Mouse (Mus musculus) heart, embryonic 14.5 days (tissue): ENCODE measurements at regions not wholly inside any gene's neighbourhood (a gene's known extent, or its start where the extent isn't known, plus 50 kb on each side); places are given as distances from the start of the nearest gene placed in this dataset.

ENCODE experiments used
- ATAC-seq: fragments of 200-750 bp; cut with Nextera tagmentation; 2 replicates; pipeline ENCODE4 v1.8.0; 2017; ENCODE audit warnings: low read depth, moderate TSS enrichment; ENCODE audit not compliant: insufficient number of reproducible peaks, insufficient read depth, low FRiP score
- H3K27ac ChIP-seq, 2 experiments: fragments of 200-500 bp in 1 of 2; fragments of 300-500 bp in 1 of 2; sonication (generic) in 1 of 2; replicated peaks in 1 of 2; 2 replicates each; pipeline ENCODE4 v1.5.1; 2012 to 2014; ENCODE audit warnings: low read depth in 2 of 2, low read length in 2 of 2, control low read depth in 1 of 2, mild to moderate bottlenecking in 1 of 2, mixed read lengths in 1 of 2; ENCODE audit not compliant: control insufficient read depth in 1 of 2, insufficient read depth in 1 of 2
- H3K27me3 ChIP-seq: fragments of 300-500 bp; sonication (generic); 2 replicates; pipeline ENCODE4 v1.6.1; 2014; ENCODE audit warnings: mild to moderate bottlenecking, low read length, control low read depth; ENCODE audit not compliant: control insufficient read depth, insufficient read depth
- H3K36me3 ChIP-seq: fragments of 300-500 bp; sonication (generic); 2 replicates; pipeline ENCODE4 v1.6.1; 2014; ENCODE audit warnings: mild to moderate bottlenecking, control low read depth, low read length, mixed read lengths; ENCODE audit not compliant: control insufficient read depth, insufficient read depth
- H3K4me1 ChIP-seq, 2 experiments: fragments of 200-500 bp in 1 of 2; fragments of 300-500 bp in 1 of 2; sonication (generic) in 1 of 2; 2 replicates each; pipeline ENCODE4 v1.6.1; 2012 to 2014; ENCODE audit warnings: low read length in 2 of 2, control low read depth in 1 of 2, mixed read lengths in 1 of 2; ENCODE audit not compliant: control insufficient read depth in 2 of 2, insufficient read depth in 2 of 2
- H3K4me2 ChIP-seq: fragments of 300-500 bp; sonication (generic); 2 replicates; pipeline ENCODE4 v1.6.1; 2014; ENCODE audit warnings: mild to moderate bottlenecking, low read length
- H3K4me3 ChIP-seq, 2 experiments: fragments of 200-500 bp in 1 of 2; fragments of 300-500 bp in 1 of 2; sonication (generic) in 1 of 2; 2 replicates each; pipeline ENCODE4 v1.5.1; 2012 to 2014; ENCODE audit warnings: low read length in 2 of 2, mild to moderate bottlenecking in 2 of 2, control low read depth in 1 of 2, low read depth in 1 of 2, moderate library complexity in 1 of 2; ENCODE audit not compliant: control insufficient read depth in 1 of 2, insufficient read depth in 1 of 2
- H3K9ac ChIP-seq: fragments of 300-500 bp; sonication (generic); 2 replicates; pipeline ENCODE4 v1.6.1; 2014; ENCODE audit warnings: mild to moderate bottlenecking, low read length
- H3K9me3 ChIP-seq: fragments of 300-500 bp; sonication (generic); 2 replicates; pipeline ENCODE4 v1.6.1; 2016; ENCODE audit warnings: low read length, control low read depth; ENCODE audit not compliant: control insufficient read depth
- WGBS: fragments of 180-500 bp; shearing (Covaris S2); extraction: QIAGEN DNeasy Blood & Tissue Kit; methylation state at CpG from one replicate; pipeline ENCODE4 v1.1.7; 2014; 5-methylcytosine and 5-hydroxymethylcytosine counted together

DNA sequence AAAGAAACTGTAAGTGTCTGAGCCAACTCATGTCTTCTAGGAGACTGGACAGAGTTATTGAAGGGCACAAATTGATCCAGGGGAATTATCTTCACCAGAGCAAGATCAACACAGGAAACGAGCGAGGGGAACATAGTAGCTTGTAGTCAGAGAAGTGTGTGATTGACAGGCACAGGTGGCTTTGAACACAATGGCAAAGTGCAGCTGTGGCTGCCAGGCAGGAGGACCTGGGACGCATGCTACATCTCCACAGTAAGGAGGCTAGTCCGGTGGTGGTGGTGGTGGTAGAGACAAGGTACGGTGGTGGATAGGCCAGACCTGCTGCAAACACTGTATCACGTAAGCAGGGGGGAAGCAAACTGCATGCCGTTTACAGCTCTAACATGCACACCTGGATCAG is 240.4 kb upstream of the Map3k7 start:
- Histone ChIP-seq H3K4me2 (no peak overlapping the region), H3K36me3 (no peaks in the 10 kb centered on the region), H3K9ac (no peak overlapping the region), H3K4me3 (no peak overlapping the region), H3K27me3 (no peaks in the 10 kb centered on the region), H3K27ac (no peak overlapping the region), H3K9me3 (no peaks in the 10 kb centered on the region), H3K4me1 (peaks cover 3% of the 10 kb centered on the region in 2 experiments; a peak in 2 of 4 replicates)
- 60% methylated on average over 7 of the region's 7 CpGs for WGBS
- ATAC-seq, result no peak

DNA sequence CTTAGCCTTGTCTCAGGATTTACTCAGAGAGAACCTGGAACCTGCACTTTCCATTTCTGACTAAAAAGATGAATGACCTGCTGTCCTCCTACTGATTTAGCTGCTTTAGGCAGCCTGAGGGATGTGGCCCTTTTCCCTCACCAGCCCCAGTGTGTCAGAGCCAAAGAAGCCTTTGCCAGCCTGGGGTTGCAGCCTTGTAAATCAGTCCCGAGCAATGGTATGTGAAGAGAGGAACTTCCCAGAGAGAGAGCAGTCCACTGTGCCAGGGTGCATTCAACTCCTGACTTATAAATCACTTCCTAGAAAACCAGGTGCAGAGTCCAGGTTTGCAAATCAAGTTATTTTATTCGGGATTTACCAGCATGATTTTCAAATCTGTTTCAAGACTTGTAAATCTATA is 239.5 kb upstream of the Map3k7 start:
- no peak for ATAC-seq
- Histone ChIP-seq H3K36me3 (no peaks in the 10 kb centered on the region), H3K4me1 (peaks cover 3% of the 10 kb centered on the region in 2 experiments; a peak in 2 of 4 replicates), H3K27ac (no peak overlapping the region), H3K9ac (no peak overlapping the region), H3K9me3 (no peaks in the 10 kb centered on the region), H3K4me2 (no peak overlapping the region), H3K27me3 (no peaks in the 10 kb centered on the region), H3K4me3 (no peak overlapping the region)
- 53% methylated on average over 2 of the region's 2 CpGs for WGBS

DNA sequence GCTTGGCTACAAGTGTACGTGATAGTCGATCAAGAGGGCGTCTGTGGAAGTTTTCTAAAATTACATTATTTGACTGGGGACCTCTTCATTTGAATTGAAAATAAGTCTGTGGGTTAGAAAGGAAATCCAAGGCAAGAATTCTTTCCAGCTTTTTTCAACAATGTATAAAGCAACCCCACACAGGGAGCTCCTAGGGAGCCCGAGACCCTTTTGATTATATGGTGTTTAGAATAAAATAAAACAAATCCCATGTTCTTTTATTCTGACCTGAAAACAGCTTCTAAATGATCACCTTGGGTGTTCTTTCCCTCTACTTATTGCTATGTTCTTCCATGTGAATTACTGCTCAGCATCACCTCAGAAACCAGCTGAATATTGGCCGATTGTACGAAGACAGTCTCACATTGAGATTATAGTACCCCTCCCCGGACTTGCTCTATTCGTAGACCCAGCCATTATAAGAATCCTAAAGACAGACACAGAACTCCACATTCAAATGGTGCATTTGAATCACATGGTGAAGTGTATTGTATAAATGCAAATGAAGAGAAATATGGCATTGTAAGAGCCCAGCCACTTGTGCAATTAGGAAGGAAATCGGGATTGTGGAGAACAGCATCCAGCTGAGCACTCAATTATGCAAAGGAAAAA is 236.3 kb upstream of the Map3k7 start:
- Histone ChIP-seq H3K9me3 (no peaks in the 10 kb centered on the region), H3K27me3 (no peaks in the 10 kb centered on the region), H3K4me3 (no peak overlapping the region), H3K4me2 (no peak overlapping the region), H3K27ac (no peak overlapping the region), H3K9ac (no peak overlapping the region), H3K4me1 (peaks cover 3% of the 10 kb centered on the region in 2 experiments; a peak in 1 of 4 replicates), H3K36me3 (no peaks in the 10 kb centered on the region)
- WGBS, result 90% methylated on average over 9 of the region's 9 CpGs
- ATAC-seq, result no peak

DNA sequence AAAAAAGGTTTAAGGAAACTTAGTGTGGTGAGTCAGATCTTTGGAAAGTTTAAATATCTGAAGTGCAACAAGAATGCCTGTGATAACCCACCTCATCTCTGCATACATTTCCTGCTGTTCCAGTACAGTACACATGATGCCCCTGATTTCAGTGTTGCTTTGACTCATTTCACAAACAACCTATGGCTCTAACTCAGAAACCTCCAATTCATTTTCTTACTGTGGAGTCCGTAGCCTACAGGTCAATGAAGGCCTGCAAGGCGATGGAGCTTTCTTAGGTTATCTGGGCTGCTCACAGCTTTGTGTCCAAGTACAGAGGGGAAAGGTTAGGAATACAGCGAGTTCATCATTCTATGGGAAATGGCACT is 235.8 kb upstream of the Map3k7 start:
- Histone ChIP-seq H3K9me3 (no peaks in the 10 kb centered on the region), H3K4me3 (no peak overlapping the region), H3K9ac (no peak overlapping the region), H3K36me3 (no peaks in the 10 kb centered on the region), H3K27me3 (no peaks in the 10 kb centered on the region), H3K4me1 (peaks cover 3% of the 10 kb centered on the region in 2 experiments; a peak in 1 of 4 replicates), H3K27ac (no peak overlapping the region), H3K4me2 (no peak overlapping the region)
- no peak for ATAC-seq
- WGBS, result 84% methylated on average over 3 of the region's 3 CpGs

DNA sequence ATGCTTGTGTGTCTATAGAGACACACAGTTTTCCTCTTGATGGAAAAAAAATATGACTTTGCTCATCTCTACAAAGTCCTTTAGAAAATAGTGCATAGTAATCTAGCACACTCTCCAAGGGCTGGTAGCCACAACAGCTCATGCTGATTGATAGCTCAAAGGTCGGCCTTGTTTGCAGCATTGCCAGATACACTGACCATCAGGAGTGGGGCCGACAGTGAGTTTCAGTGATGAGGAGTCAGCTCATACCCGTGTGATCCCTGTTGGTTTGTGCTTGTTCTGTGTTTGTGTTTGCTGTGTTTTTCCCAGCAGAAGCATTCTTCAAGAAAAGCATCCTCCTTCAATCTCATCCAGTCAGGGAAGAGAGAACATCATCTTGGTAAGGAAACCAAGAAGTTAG is 220.1 kb upstream of the Map3k7 start:
- ATAC-seq, result no peak
- Histone ChIP-seq H3K4me1 (peaks cover 0 to 6% of the 10 kb centered on the region in 2 experiments; a peak in 1 of 4 replicates), H3K4me2 (no peak overlapping the region), H3K9me3 (no peaks in the 10 kb centered on the region), H3K27ac (no peak overlapping the region), H3K9ac (no peak overlapping the region), H3K4me3 (no peak overlapping the region), H3K36me3 (no peaks in the 10 kb centered on the region), H3K27me3 (no peaks in the 10 kb centered on the region)
- 65% methylated on average over 3 of the region's 3 CpGs for WGBS

DNA sequence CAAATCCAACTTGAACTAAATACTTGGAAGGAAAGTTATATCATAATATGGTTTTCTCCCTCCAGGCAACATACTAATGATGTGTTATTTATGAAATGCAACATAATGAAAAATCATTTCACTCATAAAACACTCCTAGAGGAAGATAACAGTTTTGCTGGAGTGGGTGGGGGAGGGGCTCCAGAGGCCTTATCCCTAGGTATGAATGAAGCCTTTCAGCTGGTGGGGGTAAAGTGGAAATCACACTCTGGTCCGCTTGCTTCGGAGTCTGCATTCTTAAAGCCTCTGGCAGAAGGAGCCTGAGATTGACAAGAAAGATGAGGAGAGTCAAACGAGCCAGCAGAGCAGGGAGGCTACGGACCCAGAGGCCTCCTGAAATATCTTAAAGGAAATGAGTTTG is 219.5 kb upstream of the Map3k7 start:
- Histone ChIP-seq H3K4me1 (peaks cover 0 to 6% of the 10 kb centered on the region in 2 experiments; a peak in 1 of 4 replicates), H3K9me3 (no peaks in the 10 kb centered on the region), H3K27ac (no peak overlapping the region), H3K4me2 (no peak overlapping the region), H3K27me3 (no peaks in the 10 kb centered on the region), H3K9ac (no peak overlapping the region), H3K36me3 (no peaks in the 10 kb centered on the region), H3K4me3 (no peak overlapping the region)
- ATAC-seq, result no peak
- 51% methylated on average over 4 of the region's 4 CpGs for WGBS

DNA sequence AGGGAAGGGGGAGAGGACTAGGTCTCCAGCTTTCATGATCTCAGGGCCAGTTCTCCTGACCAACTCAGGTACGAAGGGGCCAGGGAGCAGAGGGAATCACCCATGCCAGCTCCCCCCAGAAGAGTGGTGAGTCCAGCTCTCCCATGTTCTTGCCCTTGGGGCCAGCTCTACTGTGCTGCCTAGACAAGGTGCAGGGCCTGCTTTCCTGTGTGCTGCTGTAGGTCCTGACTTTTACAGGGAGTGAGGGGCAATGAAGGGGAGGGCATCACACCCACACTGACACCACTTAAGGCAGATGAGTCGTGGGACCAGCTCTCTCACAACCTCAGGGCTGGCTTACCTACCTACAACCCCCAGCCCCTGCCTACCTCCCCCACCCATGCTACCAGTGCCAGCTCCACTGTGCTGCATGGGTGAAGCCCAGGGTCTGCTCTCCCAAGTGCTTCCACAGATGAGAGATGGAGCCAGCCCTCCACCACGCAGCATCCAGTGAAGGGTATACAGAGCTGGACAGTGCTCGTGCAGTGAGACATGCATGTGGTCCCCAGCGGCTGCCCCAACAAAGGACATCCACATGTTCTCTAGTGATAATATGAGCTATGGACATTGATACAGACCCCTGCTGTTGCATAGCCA is 210.1 kb upstream of the Map3k7 start:
- H3K36me3 ChIP-seq, result no peaks in the 10 kb centered on the region
- H3K27me3 ChIP-seq, result no peaks in the 10 kb centered on the region
- H3K4me3 ChIP-seq, result no peak overlapping the region
- ATAC-seq, result no peak
- no peak overlapping the region for H3K27ac ChIP-seq
- no peak overlapping the region for H3K9ac ChIP-seq
- H3K4me2 ChIP-seq, result no peak overlapping the region
- no peaks in the 10 kb centered on the region for H3K4me1 ChIP-seq
- WGBS, result 78% methylated on average over 5 of the region's 5 CpGs
- H3K9me3 ChIP-seq, result no peaks in the 10 kb centered on the region

DNA sequence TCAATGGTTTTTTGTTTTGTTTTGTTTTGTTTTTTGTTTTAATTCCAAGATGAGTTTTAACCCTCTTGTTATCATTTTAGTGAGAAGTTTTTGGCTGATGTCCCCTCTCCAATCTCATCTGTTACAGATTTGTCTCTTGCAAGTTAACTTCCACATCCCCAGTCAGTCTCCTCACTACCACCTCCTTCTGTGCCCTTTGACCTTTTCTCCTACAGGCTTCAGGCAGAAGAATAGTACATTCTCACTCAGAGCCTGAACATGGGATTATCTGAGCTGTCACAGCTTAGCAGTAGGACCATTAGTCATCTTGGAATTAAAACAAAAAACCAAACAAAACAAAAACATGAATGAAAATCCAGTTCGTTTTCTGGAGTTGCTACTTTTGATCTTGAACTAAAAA is 206.8 kb upstream of the Map3k7 start:
- no peak overlapping the region for H3K4me2 ChIP-seq
- 59% methylated on average over 1 of the region's 1 CpGs for WGBS
- peaks cover 6 to 12% of the 10 kb centered on the region in 2 experiments for H3K4me1 ChIP-seq
- no peaks in the 10 kb centered on the region for H3K9me3 ChIP-seq
- H3K36me3 ChIP-seq, result no peaks in the 10 kb centered on the region
- H3K4me3 ChIP-seq, result no peak overlapping the region
- no peak overlapping the region for H3K27ac ChIP-seq
- no peak overlapping the region for H3K9ac ChIP-seq
- ATAC-seq, result no peak
- H3K27me3 ChIP-seq, result no peaks in the 10 kb centered on the region
